Mouse (Mus musculus) olfactory bulb, adult 2 months (tissue): ENCODE results near the gene Arl15. TPM values are rescaled to one million over a fixed set of nuclear protein-coding genes. Genes with fewer than 3 reads are reported as not detected.

Source experiments
- H3K27ac ChIP-seq: fragments of 200-500 bp; 2 replicates; pipeline ENCODE4 v1.5.1; 2012; ENCODE audit warnings: low read depth, low read length; ENCODE audit not compliant: insufficient read depth
- H3K4me1 ChIP-seq: fragments of 200-500 bp; 2 replicates; pipeline ENCODE4 v1.6.1; 2012; ENCODE audit warnings: low read length; ENCODE audit not compliant: control insufficient read depth, insufficient read depth
- H3K4me3 ChIP-seq: fragments of 200-500 bp; 2 replicates; pipeline ENCODE4 v1.5.1; 2012; ENCODE audit warnings: mild to moderate bottlenecking, low read depth, low read length, moderate library complexity; ENCODE audit not compliant: insufficient read depth
- CTCF ChIP-seq: fragments of 200-500 bp; IDR thresholded peaks from 2 replicates; pipeline ENCODE4 v1.5.1; 2012; ENCODE audit warnings: low read depth, mild to moderate bottlenecking, low read length, moderate library complexity; ENCODE audit not compliant: insufficient read depth
- POLR2A ChIP-seq: fragments of 200-500 bp; IDR thresholded peaks from 2 replicates; pipeline ENCODE4 v1.6.1; 2012; ENCODE audit warnings: mild to moderate bottlenecking, low read depth, low read length, moderate library complexity; ENCODE audit not compliant: insufficient read depth
- WGBS: fragments of 180-500 bp; shearing (Covaris S2); methylation state at CpG from one replicate; pipeline ENCODE4 v1.1.7; 2018; 5-methylcytosine and 5-hydroxymethylcytosine counted together
- polyA plus RNA-seq: library from polyadenylated mRNA; stranded (reverse); fragments of >200 nt; gene quantifications from 2 replicates; pipeline ENCODE4 v1.2.4, GENCODE M21; 2012; ENCODE audit warnings: low replicate concordance; ENCODE audit not compliant: missing spikeins, insufficient read depth, insufficient read length

Gene Arl15
- not detected in 2 replicates for polyA plus RNA-seq

DNA sequence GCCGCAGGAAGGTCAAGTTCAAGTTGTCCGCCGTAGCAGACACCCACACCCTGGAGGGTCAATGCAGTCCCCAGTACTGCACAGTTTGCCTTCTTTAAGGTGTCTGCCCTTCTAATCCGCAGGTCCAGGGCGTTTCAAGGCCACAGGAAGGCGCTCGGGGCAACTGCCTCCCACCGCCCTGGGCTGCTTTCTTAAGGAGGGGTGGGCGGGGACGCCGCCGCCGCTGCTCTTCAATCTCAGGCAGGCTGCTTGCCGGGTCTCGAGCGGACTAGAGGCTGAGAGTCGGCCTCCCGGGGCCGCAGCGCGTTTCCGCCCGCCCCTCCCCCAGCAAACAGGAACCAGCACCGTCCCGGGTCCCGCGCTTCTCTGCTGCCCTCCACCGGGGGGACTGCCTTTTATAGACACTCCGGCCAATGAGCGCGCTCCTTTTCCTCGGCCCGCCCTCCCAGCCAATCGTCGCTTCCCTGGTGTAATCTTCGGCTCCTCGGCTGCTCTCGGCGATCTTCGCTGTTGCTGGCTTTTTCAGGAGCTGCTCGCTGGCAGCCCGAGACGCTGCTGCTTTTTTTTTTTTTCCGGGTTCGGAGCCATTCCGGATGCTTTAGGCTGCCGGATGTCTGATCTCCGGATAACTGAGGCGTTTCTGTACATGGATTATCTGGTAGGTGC is at the start of gene Arl15:
Gene Arl15 (plus strand): TSS at position 467 of the 666 bp plus-strand sequence.
- H3K4me3 ChIP-seq = peak within 1 kb of the TSS; percentile 65
- no peaks in the 10 kb centered on the region for H3K4me1 ChIP-seq
- TF ChIP-seq POLR2A (peak; percentile 100), CTCF (no peak; the same call in 1 of the 2 replicates)
- under 1% methylated on average over 49 of the region's 49 CpGs for WGBS
- peak within 1 kb of the TSS; percentile 74 for H3K27ac ChIP-seq

DNA sequence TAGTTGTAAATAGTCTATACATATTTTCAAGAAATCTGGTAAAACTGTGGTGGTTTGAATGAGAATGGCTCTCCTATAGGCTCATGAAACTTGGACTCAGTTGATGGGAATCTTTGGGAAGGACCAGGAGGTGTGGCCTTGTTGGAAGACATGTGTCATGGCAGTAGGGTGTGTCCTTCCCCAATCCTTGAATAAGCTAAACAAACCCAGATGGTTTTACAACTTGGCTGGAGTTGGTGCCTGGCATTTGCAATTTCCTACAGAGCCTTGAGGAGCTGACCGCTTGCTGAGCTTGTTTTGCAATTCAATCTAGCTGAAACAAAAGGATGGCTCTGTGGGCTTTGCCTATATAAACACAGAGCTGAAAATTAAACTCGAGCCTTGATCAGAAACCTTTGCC is 49.0 kb upstream of the Arl15 start:
- H3K4me1 ChIP-seq = no peaks in the 10 kb centered on the region
- no peak overlapping the region for H3K4me3 ChIP-seq
- no peak for TF ChIP-seq CTCF
- no peak for TF ChIP-seq POLR2A
- WGBS = 68% methylated on average over 2 of the region's 2 CpGs
- no peak overlapping the region for H3K27ac ChIP-seq

DNA sequence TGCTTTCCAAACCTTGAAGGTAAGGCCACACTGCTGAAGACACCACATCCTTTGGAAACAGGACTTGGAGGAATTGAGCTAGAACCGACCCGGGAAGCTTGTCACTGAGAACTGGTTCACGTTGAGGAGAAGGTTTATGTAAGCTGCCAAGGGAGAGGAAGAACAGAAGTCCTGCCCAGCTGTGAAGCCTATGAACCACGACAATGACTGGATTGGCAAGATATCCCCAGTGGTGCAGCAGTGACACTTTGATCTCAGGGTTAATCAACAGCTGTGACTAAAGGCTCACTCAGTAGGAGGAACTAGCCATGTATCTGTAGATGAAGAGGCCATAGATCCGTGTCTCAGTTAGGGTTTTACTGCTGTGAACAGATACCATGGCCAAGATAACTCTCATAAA is 43.5 kb upstream of the Arl15 start:
- TF ChIP-seq POLR2A (no peak), CTCF (no peak)
- 76% methylated on average over 5 of the region's 5 CpGs for WGBS
- Histone ChIP-seq H3K27ac (no peak overlapping the region), H3K4me3 (no peak overlapping the region), H3K4me1 (no peaks in the 10 kb centered on the region)

DNA sequence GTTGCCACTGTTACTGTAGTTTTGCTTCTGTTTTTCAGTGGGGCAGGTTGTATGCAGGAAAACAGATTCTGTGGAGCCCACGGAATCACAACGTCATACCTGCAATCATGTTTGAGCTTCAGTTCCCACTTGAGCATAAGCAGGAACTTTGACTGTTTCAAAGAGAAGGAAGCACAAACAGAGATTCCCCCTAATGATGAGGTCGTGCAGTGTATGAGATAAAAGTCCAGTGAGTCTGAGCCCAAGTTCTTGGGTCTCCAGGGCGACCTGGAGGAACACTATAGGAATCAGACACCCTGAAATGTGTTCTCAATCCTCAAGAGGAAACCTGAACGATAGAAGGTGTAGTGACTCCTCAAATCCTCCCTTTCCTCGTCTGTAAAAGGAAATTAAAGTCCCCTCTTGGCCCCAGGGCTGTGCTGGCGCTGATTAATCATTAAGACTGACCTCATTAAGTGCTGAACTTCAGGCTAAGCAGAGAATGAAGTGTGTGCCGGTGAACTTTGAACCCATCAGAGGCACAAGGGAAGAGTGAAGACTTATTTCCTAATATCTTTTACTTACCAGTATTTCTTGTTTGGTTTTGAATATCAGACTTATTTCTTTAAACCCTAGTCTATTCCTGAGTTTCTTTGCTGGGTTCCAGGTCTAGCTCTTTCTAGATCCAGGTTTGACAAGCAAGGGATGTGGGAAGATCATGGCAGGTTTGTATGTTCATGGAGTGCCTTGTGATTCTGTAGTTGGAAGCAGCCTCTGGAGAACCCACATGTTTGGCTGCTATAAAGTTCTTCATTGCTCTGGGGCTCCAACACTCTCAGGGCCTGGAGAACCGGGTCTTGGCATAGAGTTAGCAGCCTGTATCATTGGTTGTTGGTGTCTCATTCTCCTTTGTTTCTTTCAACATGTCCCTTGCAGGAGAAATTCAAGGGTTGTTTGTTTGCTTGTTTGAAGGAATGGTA is 39.3 kb upstream of the Arl15 start:
- H3K27ac ChIP-seq = no peak overlapping the region
- 84% methylated on average over 9 of the region's 9 CpGs for WGBS
- TF ChIP-seq POLR2A (no peak), CTCF (no peak)
- H3K4me1 ChIP-seq = no peaks in the 10 kb centered on the region
- H3K4me3 ChIP-seq = no peak overlapping the region

DNA sequence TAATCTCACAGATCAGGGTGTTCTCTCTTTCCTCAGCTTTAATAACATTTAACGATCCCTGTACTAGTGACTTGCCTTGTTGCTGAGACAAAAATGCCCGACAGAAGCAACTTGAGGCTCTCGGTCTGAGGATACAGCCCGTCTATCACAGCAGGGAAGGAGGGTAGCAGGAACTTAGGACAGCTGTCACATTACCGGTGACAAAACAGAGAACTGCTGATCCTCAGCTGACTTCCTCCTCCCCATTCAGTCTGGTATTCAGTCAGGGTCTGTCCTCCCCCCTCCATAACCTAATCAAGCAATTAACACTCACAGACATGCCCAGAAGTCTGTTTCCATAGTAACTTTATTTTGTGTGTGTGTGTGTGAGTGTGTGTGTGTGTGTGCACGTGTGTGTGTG is 38.5 kb upstream of the Arl15 start:
- H3K27ac ChIP-seq = no peak overlapping the region
- TF ChIP-seq CTCF (no peak), POLR2A (no peak)
- no peak overlapping the region for H3K4me3 ChIP-seq
- no peaks in the 10 kb centered on the region for H3K4me1 ChIP-seq
- WGBS = 49% methylated on average over 6 of the region's 6 CpGs

DNA sequence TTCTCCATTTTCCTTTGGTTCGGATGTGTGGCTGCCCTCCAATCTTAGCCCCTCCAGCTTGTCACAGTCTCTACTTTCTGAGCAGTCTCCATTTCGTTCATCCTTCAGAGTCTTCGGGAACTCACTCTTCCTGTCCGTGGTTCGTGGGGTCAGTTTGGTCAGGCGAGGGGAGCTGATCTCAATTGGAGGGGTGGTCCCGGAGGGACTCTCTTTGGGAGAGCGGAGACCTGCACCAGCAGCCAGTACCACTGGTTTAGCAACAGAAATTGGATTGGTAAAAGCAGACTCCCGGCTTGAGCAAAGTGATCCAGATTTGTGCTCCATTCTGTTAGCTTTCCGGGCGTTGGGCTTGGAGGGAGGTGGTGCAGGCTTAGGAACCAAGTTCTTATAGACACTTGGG is 32.6 kb upstream of the Arl15 start:
- Histone ChIP-seq H3K4me1 (no peaks in the 10 kb centered on the region), H3K27ac (no peak overlapping the region), H3K4me3 (no peak overlapping the region)
- TF ChIP-seq CTCF (no peak), POLR2A (no peak)
- WGBS = 95% methylated on average over 11 of the region's 11 CpGs

DNA sequence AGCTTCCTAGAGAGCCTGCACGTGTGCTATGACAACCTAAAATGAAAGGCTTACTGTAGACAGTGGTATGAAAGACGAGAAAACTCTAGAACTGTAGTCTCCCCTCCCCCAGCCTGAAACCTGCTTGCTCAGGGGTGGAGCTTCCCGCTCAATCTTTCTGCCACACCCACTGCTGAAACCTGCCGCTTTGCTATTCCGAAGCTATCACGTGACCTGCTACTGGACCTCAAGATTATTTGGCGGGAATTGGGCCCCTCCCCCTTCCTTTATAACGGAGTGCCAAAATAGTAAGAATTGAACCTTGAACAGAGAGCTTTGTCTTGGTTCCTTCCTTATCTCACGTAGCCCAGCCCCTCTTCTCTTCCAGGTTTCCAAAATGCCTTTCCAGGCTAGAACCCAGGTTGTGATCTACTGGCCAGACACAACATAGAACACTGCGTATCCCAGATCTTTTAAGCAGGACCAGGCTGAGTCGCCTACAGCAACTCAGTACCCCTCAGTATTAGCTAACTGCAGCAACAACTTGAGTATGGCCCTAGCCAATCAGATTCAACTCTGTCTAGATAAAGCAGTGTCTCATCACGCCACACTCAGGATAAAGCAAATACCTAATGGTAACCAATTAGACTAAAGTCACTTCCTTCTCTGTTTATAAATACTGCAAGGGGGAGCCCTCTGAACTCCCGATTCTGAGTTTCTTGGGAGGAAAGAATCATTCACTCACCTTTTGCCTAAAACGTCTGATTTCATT is 31.4 kb upstream of the Arl15 start:
- WGBS = 92% methylated on average over 14 of the region's 14 CpGs
- H3K4me3 ChIP-seq = no peak overlapping the region
- no peaks in the 10 kb centered on the region for H3K4me1 ChIP-seq
- no peak for TF ChIP-seq CTCF
- no peak for TF ChIP-seq POLR2A
- H3K27ac ChIP-seq = no peak overlapping the region

DNA sequence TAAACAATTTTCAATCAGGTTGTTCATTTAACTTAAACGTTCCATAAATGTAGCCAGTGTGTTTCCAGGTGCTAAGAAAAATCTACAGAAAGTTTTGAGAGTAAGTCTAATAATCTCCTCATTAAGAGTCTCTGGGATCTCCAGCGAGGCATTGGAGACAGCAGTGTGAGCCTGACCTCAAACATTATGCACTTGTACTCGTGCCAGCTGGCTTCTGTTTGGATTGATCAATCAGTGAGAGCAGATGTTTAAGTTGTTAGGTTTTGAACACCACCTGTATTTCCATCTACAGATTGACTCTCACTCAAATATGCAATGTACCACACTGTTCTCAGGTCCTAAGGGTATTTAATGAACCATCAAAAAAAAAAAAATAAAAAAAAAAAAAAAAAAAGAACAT is 28.9 kb upstream of the Arl15 start:
- no peak for TF ChIP-seq POLR2A
- TF ChIP-seq CTCF = no peak
- H3K4me3 ChIP-seq = no peak overlapping the region
- no peak overlapping the region for H3K27ac ChIP-seq
- WGBS = 44% methylated on average over 3 of the region's 3 CpGs
- H3K4me1 ChIP-seq = no peaks in the 10 kb centered on the region

DNA sequence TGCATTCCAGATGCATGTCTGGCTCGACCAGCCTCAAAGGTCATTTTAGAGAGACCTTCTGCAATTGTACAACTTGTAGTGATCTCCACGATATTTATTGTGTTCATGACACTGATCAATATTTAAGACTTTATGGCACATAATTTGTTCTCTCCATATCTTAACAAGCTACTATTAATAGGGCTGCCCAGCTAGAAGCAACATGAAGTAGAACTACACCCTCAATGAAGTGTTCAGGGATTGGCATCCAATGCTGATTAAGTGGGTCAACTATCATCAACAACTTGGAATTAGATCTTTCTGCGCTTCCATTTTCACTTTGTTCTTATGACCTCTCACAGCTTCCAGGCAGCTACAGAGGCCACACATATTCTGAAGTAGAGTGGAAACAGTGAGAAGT is 24.5 kb upstream of the Arl15 start:
- TF ChIP-seq POLR2A (no peak), CTCF (no peak)
- 95% methylated on average over 3 of the region's 3 CpGs for WGBS
- no peaks in the 10 kb centered on the region for H3K4me1 ChIP-seq
- no peak overlapping the region for H3K4me3 ChIP-seq
- no peak overlapping the region for H3K27ac ChIP-seq
